Mouse (Mus musculus): ENCODE results near the gene Abca17.

Abca17 gene

GRCm38 (mm10) chr17:24346831-24347230, 4.0 kb downstream of the Abca17 start:
- no peak for DNase-seq (ENCODE audit: low read depth, low spot score)

- no peak for DNase-seq (ENCODE audit: low read depth, low spot score)
Measured at GRCm38 (mm10) chr17:24344672-24345071, 6.2 kb downstream of the Abca17 start.

GRCm38 (mm10) chr17:24327656-24328055, 23.2 kb downstream of the Abca17 start:
- no peak for DNase-seq (ENCODE audit: low read depth, low spot score)

GRCm38 (mm10) chr17:24325051-24325450, 25.8 kb downstream of the Abca17 start:
- no peak for DNase-seq (ENCODE audit: low read depth, low spot score)

GRCm38 (mm10) chr17:24320826-24321225, 30.0 kb downstream of the Abca17 start:
- no peak for DNase-seq (ENCODE audit: low read depth, low spot score)

- peak; percentile 44 for DNase-seq (ENCODE audit: low read depth, low spot score)
Measured at GRCm38 (mm10) chr17:24307500-24307899, 43.4 kb downstream of the Abca17 start.

- DNase-seq (ENCODE audit: low read depth, low spot score), result no peak
Measured at GRCm38 (mm10) chr17:24300651-24301050, 50.2 kb downstream of the Abca17 start.

GRCm38 (mm10) chr17:24289338-24289737, 61.5 kb downstream of the Abca17 start:
- DNase-seq (ENCODE audit: low read depth, low spot score), result no peak

GRCm38 (mm10) chr17:24288477-24288876, 62.4 kb downstream of the Abca17 start:
- no peak for DNase-seq (ENCODE audit: low read depth, low spot score)

- no peak for DNase-seq (ENCODE audit: low read depth, low spot score)
Measured at GRCm38 (mm10) chr17:24285680-24286079, 65.2 kb downstream of the Abca17 start.

- DNase-seq (ENCODE audit: low read depth, low spot score), result no peak
Measured at GRCm38 (mm10) chr17:24283266-24283818, 67.5 kb downstream of the Abca17 start.

- DNase-seq (ENCODE audit: low read depth, low spot score), result no peak
Measured at GRCm38 (mm10) chr17:24282637-24283036, 68.2 kb downstream of the Abca17 start.

GRCm38 (mm10) chr17:24279907-24280306, 71.0 kb downstream of the Abca17 start:
- no peak for DNase-seq (ENCODE audit: low read depth, low spot score)

- no peak for DNase-seq (ENCODE audit: low read depth, low spot score)
Measured at GRCm38 (mm10) chr17:24267133-24267532, 83.7 kb downstream of the Abca17 start.

GRCm38 (mm10) chr17:24264766-24265165, 86.1 kb downstream of the Abca17 start:
- DNase-seq (ENCODE audit: low read depth, low spot score), result no peak

- DNase-seq (ENCODE audit: low read depth, low spot score), result no peak
Measured at GRCm38 (mm10) chr17:24260516-24260915, 90.4 kb downstream of the Abca17 start.

- no peak for DNase-seq (ENCODE audit: low read depth, low spot score)
Measured at GRCm38 (mm10) chr17:24259702-24260101, 91.2 kb downstream of the Abca17 start.

GRCm38 (mm10) chr17:24258981-24259380, 91.9 kb downstream of the Abca17 start:
- no peak for DNase-seq (ENCODE audit: low read depth, low spot score)

- DNase-seq (ENCODE audit: low read depth, low spot score), result no peak
Measured at GRCm38 (mm10) chr17:24252329-24252728, 98.5 kb downstream of the Abca17 start.

- DNase-seq (ENCODE audit: low read depth, low spot score), result peak; percentile 99
Measured at GRCm38 (mm10) chr17:24251320-24252069, 99.4 kb downstream of the Abca17 start, which contains the start of gene Ccnf. Gene Ccnf (minus strand): TSS chr17:24251484.

GRCm38 (mm10) chr17:24250988-24251319, 99.9 kb downstream of the Abca17 start:
- DNase-seq (ENCODE audit: low read depth, low spot score), result no peak

GRCm38 (mm10) chr17:24248641-24249040, 102.2 kb downstream of the Abca17 start:
- DNase-seq (ENCODE audit: low read depth, low spot score), result peak; percentile 48

GRCm38 (mm10) chr17:24244061-24244460, 106.8 kb downstream of the Abca17 start:
- DNase-seq (ENCODE audit: low read depth, low spot score), result peak; percentile 92

Data from 3T3-L1 (cell line).